Mouse (Mus musculus) embryonic facial prominence, embryonic 11.5 days (tissue): Measurements from ENCODE around the gene Slc25a42. TPM values are rescaled to one million over a fixed set of nuclear protein-coding genes. Genes with fewer than 3 reads are reported as not detected.
A peak's percentile ranks its signal among the peaks of the same experiment; 100 is the strongest.

ENCODE experiments used
- ATAC-seq: fragments of 200-750 bp; cut with Nextera tagmentation; replicated peaks from 2 replicates; pipeline ENCODE4 v1.8.0; 2017; ENCODE audit warnings: low read depth; ENCODE audit not compliant: insufficient number of reproducible peaks, low FRiP score, low TSS enrichment
- DNase-seq: peaks from one replicate; pipeline ENCODE4 v3.0.0-alpha.2; 2015; ENCODE audit warnings: low spot score
- H3K27ac ChIP-seq: fragments of 300-500 bp; sonication (generic); replicated peaks from 2 replicates; pipeline ENCODE4 v1.5.1; 2014; ENCODE audit warnings: mild to moderate bottlenecking, low read depth, low read length, control low read depth
- H3K27me3 ChIP-seq: fragments of 300-500 bp; sonication (generic); 2 replicates; pipeline ENCODE4 v1.6.1; 2014; ENCODE audit warnings: mild to moderate bottlenecking, low read length, moderate library complexity, mixed read lengths; ENCODE audit not compliant: control insufficient read depth, insufficient read depth
- H3K36me3 ChIP-seq: fragments of 300-500 bp; sonication (generic); replicated peaks from 2 replicates; pipeline ENCODE4 v1.6.1; 2014; ENCODE audit warnings: low read depth, mild to moderate bottlenecking, low read length, moderate library complexity, mixed read lengths; ENCODE audit not compliant: control insufficient read depth, insufficient read depth
- H3K4me1 ChIP-seq: fragments of 300-500 bp; sonication (generic); 2 replicates; pipeline ENCODE4 v1.6.1; 2014; ENCODE audit warnings: low read length, mixed read lengths; ENCODE audit not compliant: control insufficient read depth, insufficient read depth
- H3K4me2 ChIP-seq: fragments of 300-500 bp; sonication (generic); 2 replicates; pipeline ENCODE4 v1.6.1; 2014; ENCODE audit warnings: low read depth, mild to moderate bottlenecking, control low read depth, low read length, moderate library complexity
- H3K4me3 ChIP-seq: fragments of 300-500 bp; sonication (generic); 2 replicates; pipeline ENCODE4 v1.5.1; 2014; ENCODE audit warnings: low read depth, low read length, control low read depth
- H3K9ac ChIP-seq: fragments of 300-500 bp; sonication (generic); replicated peaks from 2 replicates; pipeline ENCODE4 v1.6.1; 2014; ENCODE audit warnings: mild to moderate bottlenecking, control low read depth, low read length
- H3K9me3 ChIP-seq: fragments of 300-500 bp; sonication (generic); replicated peaks from 2 replicates; pipeline ENCODE4 v1.6.1; 2016; ENCODE audit warnings: mild to moderate bottlenecking, low read length, inconsistent platforms, mixed read lengths; ENCODE audit not compliant: control insufficient read depth
- WGBS: fragments of 180-500 bp; shearing (Covaris S2); extraction: QIAGEN DNeasy Blood & Tissue Kit; methylation state at CpG from one replicate; pipeline ENCODE4 v1.1.7; 2014; 5-methylcytosine and 5-hydroxymethylcytosine counted together
- polyA plus RNA-seq: library from polyadenylated mRNA; unstranded; fragments of >200 nt; fragmentation: Nextera tagmentation; extraction: Ambion mirVana; gene quantifications from 2 replicates; pipeline ENCODE4 v1.2.1, GENCODE M21; 2014

Slc25a42 gene
- polyA plus RNA-seq, 1 experiment from 2014 or later = 1.3 TPM

- H3K9ac ChIP-seq = peak overlapping the region; percentile 60
- no peaks in the 10 kb centered on the region for H3K27me3 ChIP-seq
- H3K36me3 ChIP-seq = no peaks in the 10 kb centered on the region
- H3K4me3 ChIP-seq = peak overlapping the region; percentile 60
- H3K4me1 ChIP-seq = peaks cover 5% of the 10 kb centered on the region
- H3K27ac ChIP-seq = no peak overlapping the region
- no peaks in the 10 kb centered on the region for H3K9me3 ChIP-seq
- ATAC-seq (no peak), DNase-seq (no peak)
- WGBS = 3% methylated on average over 31 of the region's 31 CpGs
- peak overlapping the region; percentile 96 for H3K4me2 ChIP-seq
Observed at GRCm38 (mm10) chr8:70211726-70212111, 386 bp downstream of the Slc25a42 start.

DNA sequence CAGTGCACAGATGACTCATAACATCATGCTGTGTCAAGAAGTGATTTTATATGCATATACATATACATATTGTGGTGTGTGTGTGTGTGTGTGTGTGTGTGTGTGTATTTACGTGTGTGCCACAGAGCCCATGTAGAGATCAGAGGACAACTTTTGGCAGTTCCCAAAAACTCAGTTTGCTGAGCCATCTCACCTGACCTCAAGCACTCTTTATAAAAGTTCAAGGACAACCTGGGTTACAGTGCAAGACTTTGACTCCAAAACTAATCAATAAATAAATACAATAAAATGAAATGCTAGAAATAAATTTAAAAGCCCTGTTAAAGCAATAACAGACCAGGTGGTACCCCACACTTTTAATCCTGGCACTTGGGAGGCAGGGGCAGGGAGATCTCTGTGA is 830 bp downstream of the Slc25a42 start:
- no peaks in the 10 kb centered on the region for H3K27me3 ChIP-seq
- no peaks in the 10 kb centered on the region for H3K36me3 ChIP-seq
- no peaks in the 10 kb centered on the region for H3K9me3 ChIP-seq
- ATAC-seq (no peak), DNase-seq (no peak)
- H3K9ac ChIP-seq = no peak overlapping the region; the same call in 1 of the 2 replicates
- H3K4me3 ChIP-seq = peak overlapping the region; percentile 60; the same call in 1 of the 2 replicates
- peaks cover 5% of the 10 kb centered on the region for H3K4me1 ChIP-seq
- H3K27ac ChIP-seq = no peak overlapping the region
- peak overlapping the region; percentile 96 for H3K4me2 ChIP-seq
- WGBS = 78% methylated on average over 1 of the region's 1 CpGs

DNA sequence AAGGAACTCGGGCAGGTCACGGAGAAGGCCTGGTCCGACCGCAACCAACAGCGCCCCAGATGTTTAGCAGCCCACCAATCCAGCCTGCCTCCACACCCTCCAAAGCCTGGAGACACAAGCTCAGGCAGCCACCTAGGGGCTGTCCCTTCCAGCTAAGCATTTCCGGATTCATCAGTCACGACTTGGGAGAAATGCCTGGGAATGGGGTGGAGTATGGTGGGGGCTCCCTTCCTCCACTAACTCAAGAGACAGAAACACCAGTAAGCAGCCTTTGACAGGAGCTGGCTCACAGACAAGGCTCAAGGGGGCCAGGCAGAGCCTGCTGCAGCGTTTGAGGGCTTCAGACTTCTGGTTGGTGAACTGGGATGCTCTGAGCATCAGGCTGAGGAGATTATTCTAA is 1.6 kb downstream of the Slc25a42 start:
- DNase-seq = no peak
- WGBS = 26% methylated on average over 8 of the region's 8 CpGs
- H3K9ac ChIP-seq = 0 out of 2 replicates have a peak overlapping the region, but pooled peaks have one; percentile 4
- no peaks in the 10 kb centered on the region for H3K36me3 ChIP-seq
- ATAC-seq = no peak
- no peaks in the 10 kb centered on the region for H3K27me3 ChIP-seq
- H3K4me2 ChIP-seq = peak overlapping the region; percentile 13; the same call in 1 of the 2 replicates
- H3K9me3 ChIP-seq = no peaks in the 10 kb centered on the region
- no peak overlapping the region for H3K27ac ChIP-seq
- peaks cover 5% of the 10 kb centered on the region for H3K4me1 ChIP-seq
- no peak overlapping the region for H3K4me3 ChIP-seq

GRCm38 (mm10) chr8:70208130-70208529 is 4.0 kb downstream of the Slc25a42 start:
- Histone ChIP-seq H3K4me3 (no peak overlapping the region), H3K4me2 (no peak overlapping the region), H3K4me1 (peaks cover 5% of the 10 kb centered on the region), H3K27me3 (no peaks in the 10 kb centered on the region), H3K36me3 (no peaks in the 10 kb centered on the region), H3K9me3 (no peaks in the 10 kb centered on the region), H3K9ac (no peak overlapping the region), H3K27ac (no peak overlapping the region)
- WGBS = 20% methylated on average over 1 of the region's 1 CpGs
- ATAC-seq (no peak), DNase-seq (no peak)

DNA sequence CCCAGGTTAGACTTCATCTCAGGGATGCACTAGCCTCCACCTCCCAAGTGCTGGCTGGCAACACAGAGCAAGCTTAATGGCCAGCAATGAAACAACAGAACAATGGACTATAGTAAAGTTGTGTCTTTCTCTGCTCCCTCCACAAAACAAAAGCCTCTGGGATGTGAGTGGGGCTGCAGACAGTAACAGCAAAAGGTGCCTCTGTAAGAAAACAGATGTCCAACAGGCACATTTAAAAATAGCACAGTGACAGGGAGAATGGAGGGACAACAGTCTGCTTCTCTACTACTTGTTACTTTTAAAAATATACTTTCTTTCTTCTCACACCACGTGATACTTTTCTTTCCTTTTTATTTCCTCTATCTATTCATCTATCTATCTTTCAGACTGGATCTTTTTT is 7.3 kb downstream of the Slc25a42 start:
- Histone ChIP-seq H3K4me3 (no peak overlapping the region), H3K9ac (no peak overlapping the region), H3K36me3 (no peaks in the 10 kb centered on the region), H3K27me3 (no peaks in the 10 kb centered on the region), H3K4me2 (no peak overlapping the region), H3K27ac (no peak overlapping the region), H3K4me1 (no peaks in the 10 kb centered on the region), H3K9me3 (no peaks in the 10 kb centered on the region)
- ATAC-seq (no peak), DNase-seq (no peak)
- 68% methylated on average over 1 of the region's 1 CpGs for WGBS

DNA sequence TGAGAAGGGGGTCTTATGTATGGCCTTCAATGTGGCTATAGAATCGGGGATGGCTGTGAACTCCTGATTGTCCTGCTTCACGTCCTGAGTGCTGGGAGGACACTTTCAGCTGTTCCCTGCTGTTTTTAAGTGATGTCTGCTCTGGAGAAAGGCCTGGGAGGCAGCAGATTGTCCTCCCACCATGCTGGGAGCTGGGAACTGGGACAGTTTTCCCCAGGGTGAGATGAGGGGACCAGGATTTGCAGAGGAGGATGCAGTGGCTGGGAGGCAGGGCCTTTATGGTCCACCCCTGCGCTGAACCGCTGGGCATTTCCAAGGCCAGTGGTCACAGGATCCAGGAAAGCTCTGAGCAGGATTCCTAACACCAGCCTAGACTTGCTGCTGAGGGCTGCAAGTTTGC is 9.0 kb downstream of the Slc25a42 start:
- no peak overlapping the region for H3K27ac ChIP-seq
- H3K36me3 ChIP-seq = no peaks in the 10 kb centered on the region
- H3K9me3 ChIP-seq = no peaks in the 10 kb centered on the region
- no peaks in the 10 kb centered on the region for H3K4me1 ChIP-seq
- WGBS = 73% methylated on average over 4 of the region's 4 CpGs
- DNase-seq = no peak
- H3K4me3 ChIP-seq = no peak overlapping the region
- H3K9ac ChIP-seq = no peak overlapping the region
- H3K4me2 ChIP-seq = no peak overlapping the region
- no peak for ATAC-seq
- H3K27me3 ChIP-seq = no peaks in the 10 kb centered on the region

- ATAC-seq (no peak), DNase-seq (no peak)
- Histone ChIP-seq H3K4me3 (no peak overlapping the region), H3K27ac (no peak overlapping the region), H3K9me3 (no peaks in the 10 kb centered on the region), H3K27me3 (no peaks in the 10 kb centered on the region), H3K9ac (no peak overlapping the region), H3K36me3 (no peaks in the 10 kb centered on the region), H3K4me2 (no peak overlapping the region), H3K4me1 (no peaks in the 10 kb centered on the region)
- 84% methylated on average over 3 of the region's 3 CpGs for WGBS
Observed at GRCm38 (mm10) chr8:70201417-70201816, 10.7 kb downstream of the Slc25a42 start.

DNA sequence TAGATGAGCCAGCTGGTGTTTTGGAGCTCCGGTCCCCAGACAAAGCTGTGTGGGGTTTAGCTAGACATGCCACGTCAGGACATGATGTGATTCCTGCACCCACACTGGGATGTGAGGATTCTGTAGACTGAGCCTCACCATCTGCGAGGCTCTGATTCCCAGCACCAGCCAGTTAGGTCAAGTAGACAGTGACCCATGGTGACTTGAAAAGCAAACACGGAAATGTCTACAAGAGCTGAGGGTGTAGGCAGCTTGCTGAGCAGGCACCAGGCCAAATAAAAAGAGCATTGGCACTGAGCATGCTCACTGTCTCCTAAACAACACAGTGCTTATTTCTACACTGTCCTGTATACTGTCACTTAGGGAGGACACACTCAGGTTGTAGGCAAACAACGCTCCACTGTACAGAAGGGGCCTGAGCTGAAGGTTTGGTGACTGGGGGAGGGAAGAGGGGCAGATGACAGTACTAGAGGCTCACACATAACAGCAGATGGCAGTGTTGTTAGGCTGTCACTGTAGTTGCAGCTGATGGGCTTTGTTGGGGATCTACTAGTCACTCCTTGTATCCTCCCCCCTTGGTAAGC is 11.9 kb downstream of the Slc25a42 start:
- H3K4me2 ChIP-seq = no peak overlapping the region
- WGBS = 76% methylated on average over 5 of the region's 5 CpGs
- no peak overlapping the region for H3K9ac ChIP-seq
- no peak overlapping the region for H3K27ac ChIP-seq
- no peaks in the 10 kb centered on the region for H3K4me1 ChIP-seq
- H3K27me3 ChIP-seq = no peaks in the 10 kb centered on the region
- H3K36me3 ChIP-seq = no peaks in the 10 kb centered on the region
- no peak overlapping the region for H3K4me3 ChIP-seq
- ATAC-seq = no peak
- no peaks in the 10 kb centered on the region for H3K9me3 ChIP-seq
- DNase-seq = no peak
